Mouse (Mus musculus) embryonic facial prominence, embryonic 13.5 days (tissue): ENCODE measurements around the gene Hmg20a. TPM values are rescaled to one million over a fixed set of nuclear protein-coding genes. Genes with fewer than 3 reads are reported as not detected.

Source experiments
- ATAC-seq: fragments of 200-750 bp; cut with Nextera tagmentation; 2 replicates; pipeline ENCODE4 v1.8.0; 2017; ENCODE audit warnings: low read depth; ENCODE audit not compliant: insufficient number of reproducible peaks, insufficient read depth, low FRiP score, low TSS enrichment
- H3K27ac ChIP-seq: fragments of 300-500 bp; sonication (generic); 2 replicates; pipeline ENCODE4 v1.5.1; 2015; ENCODE audit warnings: moderate library complexity, mild to moderate bottlenecking, inconsistent platforms
- H3K27me3 ChIP-seq: fragments of 300-500 bp; sonication (generic); 2 replicates; pipeline ENCODE4 v1.6.1; 2015; ENCODE audit warnings: mild to moderate bottlenecking, inconsistent platforms
- H3K36me3 ChIP-seq: fragments of 300-500 bp; sonication (generic); 2 replicates; pipeline ENCODE4 v1.6.1; 2015; ENCODE audit warnings: mild to moderate bottlenecking, inconsistent platforms
- H3K4me1 ChIP-seq: fragments of 300-500 bp; sonication (generic); 2 replicates; pipeline ENCODE4 v1.6.1; 2015; ENCODE audit warnings: inconsistent platforms
- H3K4me2 ChIP-seq: fragments of 300-500 bp; sonication (generic); 2 replicates; pipeline ENCODE4 v1.6.1; 2015; ENCODE audit warnings: moderate library complexity, mild to moderate bottlenecking, inconsistent platforms
- H3K4me3 ChIP-seq: fragments of 300-500 bp; sonication (generic); 2 replicates; pipeline ENCODE4 v1.5.1; 2015; ENCODE audit warnings: mild to moderate bottlenecking, inconsistent platforms
- H3K9ac ChIP-seq: fragments of 300-500 bp; sonication (generic); 2 replicates; pipeline ENCODE4 v1.6.1; 2015; ENCODE audit warnings: mild to moderate bottlenecking, inconsistent platforms
- H3K9me3 ChIP-seq: fragments of 300-500 bp; sonication (generic); 2 replicates; pipeline ENCODE4 v1.6.1; 2016; ENCODE audit warnings: inconsistent platforms
- WGBS: fragments of 180-500 bp; shearing (Covaris S2); methylation state at CpG from one replicate; pipeline ENCODE4 v1.1.7; 2015; ENCODE audit warnings: mixed read lengths; 5-methylcytosine and 5-hydroxymethylcytosine counted together
- polyA plus RNA-seq: library from polyadenylated mRNA; unstranded; fragments of >200 nt; fragmentation: Nextera tagmentation; extraction: Ambion mirVana; gene quantifications from 2 replicates; pipeline ENCODE4 v1.2.1, GENCODE M21; 2015

Hmg20a gene
- polyA plus RNA-seq = 79.1 and 82.9 TPM in 2 replicates

- Histone ChIP-seq H3K4me1 (peaks cover 26% of the 10 kb centered on the region), H3K27ac (peak within 1 kb of the TSS; percentile 95), H3K36me3 (no peaks in the 10 kb centered on the region), H3K4me3 (peak within 1 kb of the TSS; percentile 82), H3K4me2 (peak within 1 kb of the TSS; percentile 67), H3K27me3 (no peaks in the 10 kb centered on the region), H3K9ac (peak within 1 kb of the TSS; percentile 87), H3K9me3 (no peaks in the 10 kb centered on the region)
- ATAC-seq = peak; percentile 95
- under 1% methylated on average over 59 of the region's 59 CpGs for WGBS
Observed at GRCm38 (mm10) chr9:56417948-56418737, at the start of gene Hmg20a, which contains the start of gene Peak1. TSS of gene Hmg20a (plus strand) at chr9:56418609. TSS of gene Peak1 (minus strand) at chr9:56418067.

GRCm38 (mm10) chr9:56368814-56369213, 49.6 kb upstream of the Hmg20a start:
- WGBS = 51% methylated on average over 3 of the region's 3 CpGs
- Histone ChIP-seq H3K4me2 (no peak overlapping the region), H3K27ac (no peak overlapping the region), H3K27me3 (no peaks in the 10 kb centered on the region), H3K4me1 (no peaks in the 10 kb centered on the region), H3K36me3 (0 out of 2 replicates have a peak, but pooled peaks cover 3% of the 10 kb centered on the region), H3K4me3 (no peak overlapping the region), H3K9ac (no peak overlapping the region), H3K9me3 (no peaks in the 10 kb centered on the region)
- no peak for ATAC-seq

GRCm38 (mm10) chr9:56370710-56371109, 47.7 kb upstream of the Hmg20a start:
- no peaks in the 10 kb centered on the region for H3K9me3 ChIP-seq
- H3K36me3 ChIP-seq = 0 out of 2 replicates have a peak, but pooled peaks cover 3% of the 10 kb centered on the region
- ATAC-seq = no peak
- no peak overlapping the region for H3K9ac ChIP-seq
- no peak overlapping the region for H3K4me2 ChIP-seq
- no peak overlapping the region for H3K4me3 ChIP-seq
- H3K27me3 ChIP-seq = no peaks in the 10 kb centered on the region
- no peaks in the 10 kb centered on the region for H3K4me1 ChIP-seq
- WGBS = 72% methylated on average over 5 of the region's 5 CpGs
- no peak overlapping the region for H3K27ac ChIP-seq

GRCm38 (mm10) chr9:56374401-56374800, 44.0 kb upstream of the Hmg20a start:
- Histone ChIP-seq H3K36me3 (0 out of 2 replicates have a peak, but pooled peaks cover 3% of the 10 kb centered on the region), H3K9ac (no peak overlapping the region), H3K4me1 (no peaks in the 10 kb centered on the region), H3K9me3 (no peaks in the 10 kb centered on the region), H3K4me2 (no peak overlapping the region), H3K27ac (no peak overlapping the region), H3K4me3 (no peak overlapping the region), H3K27me3 (no peaks in the 10 kb centered on the region)
- ATAC-seq = no peak
- WGBS = 71% methylated on average over 4 of the region's 4 CpGs

GRCm38 (mm10) chr9:56382786-56383185, 35.6 kb upstream of the Hmg20a start:
- no peak overlapping the region for H3K4me2 ChIP-seq
- ATAC-seq = no peak
- no peaks in the 10 kb centered on the region for H3K4me1 ChIP-seq
- no peak overlapping the region for H3K4me3 ChIP-seq
- H3K27me3 ChIP-seq = no peaks in the 10 kb centered on the region
- no peak overlapping the region for H3K27ac ChIP-seq
- 57% methylated on average over 1 of the region's 1 CpGs for WGBS
- no peak overlapping the region for H3K9ac ChIP-seq
- no peaks in the 10 kb centered on the region for H3K36me3 ChIP-seq
- H3K9me3 ChIP-seq = no peaks in the 10 kb centered on the region

GRCm38 (mm10) chr9:56392857-56393256, 25.6 kb upstream of the Hmg20a start:
- WGBS = 84% methylated on average over 3 of the region's 3 CpGs
- H3K27ac ChIP-seq = no peak overlapping the region

GRCm38 (mm10) chr9:56396306-56396705, 22.1 kb upstream of the Hmg20a start:
- no peak overlapping the region for H3K4me3 ChIP-seq

More at GRCm38 (mm10) chr9:56392857-56393256, 25.6 kb upstream of the Hmg20a start:
- no peaks in the 10 kb centered on the region for H3K36me3 ChIP-seq
- no peak overlapping the region for H3K4me3 ChIP-seq
- H3K27me3 ChIP-seq = no peaks in the 10 kb centered on the region
- H3K4me2 ChIP-seq = no peak overlapping the region
- H3K4me1 ChIP-seq = no peaks in the 10 kb centered on the region
- no peak for ATAC-seq
- H3K9me3 ChIP-seq = no peaks in the 10 kb centered on the region
- no peak overlapping the region for H3K9ac ChIP-seq

GRCm38 (mm10) chr9:56404619-56405018, 13.8 kb upstream of the Hmg20a start:
- no peaks in the 10 kb centered on the region for H3K27me3 ChIP-seq
- no peak overlapping the region for H3K9ac ChIP-seq
- no peak for ATAC-seq
- H3K4me3 ChIP-seq = no peak overlapping the region
- WGBS = 74% methylated on average over 4 of the region's 4 CpGs
- no peaks in the 10 kb centered on the region for H3K36me3 ChIP-seq
- H3K9me3 ChIP-seq = no peaks in the 10 kb centered on the region
- no peak overlapping the region for H3K27ac ChIP-seq
- H3K4me2 ChIP-seq = no peak overlapping the region
- H3K4me1 ChIP-seq = peaks cover 8% of the 10 kb centered on the region; the same call in 1 of the 2 replicates

More at GRCm38 (mm10) chr9:56396306-56396705, 22.1 kb upstream of the Hmg20a start:
- H3K4me1 ChIP-seq = no peaks in the 10 kb centered on the region
- peak overlapping the region; percentile 39 for H3K27ac ChIP-seq
- H3K36me3 ChIP-seq = no peaks in the 10 kb centered on the region
- WGBS = 14% methylated on average over 1 of the region's 1 CpGs
- H3K4me2 ChIP-seq = no peak overlapping the region
- no peak for ATAC-seq
- H3K9me3 ChIP-seq = no peaks in the 10 kb centered on the region
- H3K27me3 ChIP-seq = no peaks in the 10 kb centered on the region
- no peak overlapping the region for H3K9ac ChIP-seq

GRCm38 (mm10) chr9:56409928-56410327, 8.5 kb upstream of the Hmg20a start:
- Histone ChIP-seq H3K4me3 (no peak overlapping the region), H3K36me3 (no peaks in the 10 kb centered on the region), H3K4me1 (peaks cover 5% of the 10 kb centered on the region; the same call in 1 of the 2 replicates), H3K27me3 (no peaks in the 10 kb centered on the region), H3K4me2 (no peak overlapping the region), H3K9ac (no peak overlapping the region), H3K9me3 (no peaks in the 10 kb centered on the region), H3K27ac (no peak overlapping the region)
- ATAC-seq = no peak
- WGBS = 74% methylated on average over 2 of the region's 2 CpGs

- H3K27ac ChIP-seq = no peak overlapping the region
- no peak overlapping the region for H3K4me3 ChIP-seq
- no peak for ATAC-seq
- H3K9me3 ChIP-seq = no peaks in the 10 kb centered on the region
- H3K4me1 ChIP-seq = peaks cover 11% of the 10 kb centered on the region
- WGBS = 54% methylated on average over 1 of the region's 1 CpGs
- no peak overlapping the region for H3K9ac ChIP-seq
- no peak overlapping the region for H3K4me2 ChIP-seq
- H3K36me3 ChIP-seq = no peaks in the 10 kb centered on the region
- no peaks in the 10 kb centered on the region for H3K27me3 ChIP-seq
Observed at GRCm38 (mm10) chr9:56412716-56413115, 5.7 kb upstream of the Hmg20a start.

GRCm38 (mm10) chr9:56414322-56414721, 4.1 kb upstream of the Hmg20a start:
- Histone ChIP-seq H3K4me3 (no peak overlapping the region), H3K36me3 (no peaks in the 10 kb centered on the region), H3K4me2 (no peak overlapping the region), H3K9me3 (no peaks in the 10 kb centered on the region), H3K9ac (no peak overlapping the region), H3K27ac (no peak overlapping the region), H3K27me3 (no peaks in the 10 kb centered on the region), H3K4me1 (peaks cover 11% of the 10 kb centered on the region)
- ATAC-seq = no peak

- Histone ChIP-seq H3K9ac (no peak overlapping the region), H3K4me2 (no peak overlapping the region), H3K4me3 (no peak overlapping the region), H3K36me3 (no peaks in the 10 kb centered on the region), H3K27me3 (no peaks in the 10 kb centered on the region), H3K27ac (no peak overlapping the region), H3K9me3 (no peaks in the 10 kb centered on the region), H3K4me1 (peaks cover 18% of the 10 kb centered on the region)
- WGBS = 80% methylated on average over 1 of the region's 1 CpGs
- ATAC-seq = no peak
Observed at GRCm38 (mm10) chr9:56415393-56415792, 3.0 kb upstream of the Hmg20a start.
